Comparison of ENCODE assay signal across 15 mouse cellular contexts in the genomic region with DNA sequence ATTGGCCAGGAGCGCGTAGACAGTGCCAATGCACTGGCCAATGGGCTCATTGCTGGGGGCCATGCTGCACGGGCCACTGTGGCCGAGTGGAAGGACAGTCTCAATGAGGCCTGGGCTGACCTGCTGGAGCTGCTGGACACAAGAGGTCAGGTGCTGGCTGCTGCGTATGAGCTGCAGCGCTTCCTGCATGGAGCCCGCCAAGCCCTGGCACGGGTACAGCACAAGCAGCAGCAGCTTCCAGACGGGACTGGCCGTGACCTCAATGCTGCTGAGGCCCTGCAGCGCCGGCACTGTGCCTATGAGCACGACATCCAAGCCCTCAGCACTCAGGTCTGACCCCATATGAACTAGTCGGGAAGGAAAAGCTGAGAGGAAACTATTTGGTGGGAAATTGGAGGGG. TPM values are rescaled to one million over a fixed set of nuclear protein-coding genes. Genes with fewer than 3 reads are reported as not detected.
A peak's percentile ranks its signal among the peaks of the same experiment; 100 is the strongest.
DNase-seq lines count a peak whose midpoint lies in the region; ATAC-seq and TF ChIP-seq lines count a peak whose summit lies in the region.
"Had no signal": no experiment of that assay in that cellular context is flagged by ENCODE, and none has a peak within 500 bp of the region (broad histone marks: within the 10 kb centered on the region; RNA-seq: fewer than 3 reads in every experiment).

No protein-coding gene starts in this region.

- H3K4me2 ChIP-seq in forebrain, embryonic 12.5 days = no peak overlapping the region
- H3K4me2 ChIP-seq in forebrain, embryonic 11.5 days (ENCODE audit: low read depth, low read length, severe bottlenecking) = no peak overlapping the region
- H3K4me2 ChIP-seq in lung, embryonic 15.5 days = no peak overlapping the region
- H3K4me2 ChIP-seq in forebrain, embryonic 15.5 days (replicated peaks) = no peak overlapping the region
- H3K4me2 ChIP-seq: heart, embryonic 13.5 days; intestine, embryonic 15.5 days; lung, embryonic 14.5 days had no signal

- no peaks in the 10 kb centered on the region for H3K9me3 ChIP-seq in forebrain, embryonic 12.5 days
- no peaks in the 10 kb centered on the region for H3K9me3 ChIP-seq in forebrain, embryonic 11.5 days (ENCODE audit: control insufficient read depth, low read length)
- H3K9me3 ChIP-seq in lung, embryonic 15.5 days = no peaks in the 10 kb centered on the region
- no peaks in the 10 kb centered on the region for H3K9me3 ChIP-seq in forebrain, embryonic 15.5 days
- H3K9me3 ChIP-seq: G1E; heart, embryonic 13.5 days; intestine, embryonic 15.5 days had no signal

- 90% methylated on average over 14 of the region's 14 CpGs for WGBS in forebrain, embryonic 12.5 days
- 90% methylated on average over 14 of the region's 14 CpGs for WGBS in forebrain, embryonic 11.5 days
- WGBS in lung, embryonic 15.5 days = 77% methylated on average over 14 of the region's 14 CpGs
- 66% methylated on average over 14 of the region's 14 CpGs for WGBS in lung, adult 2 months
- WGBS in forebrain, embryonic 15.5 days = 86% methylated on average over 14 of the region's 14 CpGs

- H3K4me1 ChIP-seq in forebrain, embryonic 12.5 days = no peaks in the 10 kb centered on the region
- no peaks in the 10 kb centered on the region for H3K4me1 ChIP-seq in forebrain, embryonic 11.5 days (replicated peaks; ENCODE audit: control insufficient read depth, insufficient read depth, low read length)
- 0 out of 2 replicates have a peak, but pooled peaks cover 3% of the 10 kb centered on the region for H3K4me1 ChIP-seq in lung, embryonic 15.5 days
- no peaks in the 10 kb centered on the region for H3K4me1 ChIP-seq in lung, adult 2 months (ENCODE audit: control insufficient read depth, insufficient read depth, low read length)
- H3K4me1 ChIP-seq in forebrain, embryonic 15.5 days = no peaks in the 10 kb centered on the region

- H3K9ac ChIP-seq in forebrain, embryonic 12.5 days = no peak overlapping the region
- H3K9ac ChIP-seq in forebrain, embryonic 11.5 days (ENCODE audit: low read length) = no peak overlapping the region
- H3K9ac ChIP-seq in lung, embryonic 15.5 days = no peak overlapping the region
- H3K9ac ChIP-seq in forebrain, embryonic 15.5 days (replicated peaks) = no peak overlapping the region
- H3K9ac ChIP-seq: heart, embryonic 13.5 days; intestine, embryonic 15.5 days; lung, embryonic 14.5 days had no signal

- ATAC-seq in forebrain, embryonic 12.5 days (ENCODE audit: low FRiP score) = no peak
- ATAC-seq in forebrain, embryonic 11.5 days (replicated peaks; ENCODE audit: low FRiP score) = no peak
- peak; percentile 11; the same call in 1 of the 2 replicates for ATAC-seq in lung, embryonic 15.5 days (ENCODE audit: borderline replicate concordance, extremely low read depth, low FRiP score, low TSS enrichment)
- no peak for ATAC-seq in forebrain, embryonic 15.5 days (replicated peaks)
- ATAC-seq: intestine, embryonic 15.5 days had no signal

- TF ChIP-seq POLR2A in lung, adult 2 months (IDR thresholded peaks at IDR 0.05; ENCODE audit: borderline replicate concordance, extremely low read depth, low read depth, low read length) = no peak

- intact Hi-C loops in heart, postnatal 14 days (cut with DNase I) = no loop called here

- 0 out of 2 replicates have a peak overlapping the region, but pooled peaks have one; percentile 8 for H3K27ac ChIP-seq in forebrain, embryonic 12.5 days
- no peak overlapping the region for H3K27ac ChIP-seq in forebrain, embryonic 11.5 days (ENCODE audit: low read depth, low read length)
- no peak overlapping the region for H3K27ac ChIP-seq in lung, embryonic 15.5 days
- H3K27ac ChIP-seq in forebrain, embryonic 15.5 days (replicated peaks) = no peak overlapping the region
- H3K27ac ChIP-seq: heart, embryonic 13.5 days; intestine, embryonic 15.5 days had no signal

- H3K27me3 ChIP-seq in forebrain, embryonic 12.5 days = no peaks in the 10 kb centered on the region
- no peaks in the 10 kb centered on the region for H3K27me3 ChIP-seq in forebrain, embryonic 11.5 days (ENCODE audit: control insufficient read depth, insufficient read depth, low read length)
- H3K27me3 ChIP-seq in lung, embryonic 15.5 days = no peaks in the 10 kb centered on the region
- no peaks in the 10 kb centered on the region for H3K27me3 ChIP-seq in forebrain, embryonic 15.5 days
- H3K27me3 ChIP-seq: heart, embryonic 13.5 days; intestine, embryonic 15.5 days had no signal

- TF ChIP-seq CTCF in lung, adult 2 months (IDR thresholded peaks at IDR 0.05; ENCODE audit: insufficient read depth, low read length) = no peak

- DNase-seq in forebrain, embryonic 11.5 days (ENCODE audit: low spot score) = no peak
- DNase-seq in lung, adult 2 months = no peak
- peak; percentile 83 for DNase-seq in cerebellum, adult 9-10 months
- peak; percentile 51 to 53 for DNase-seq in heart, postnatal 14 days
- DNase-seq in T-cell, adult 2 months (ENCODE audit: low spot score) = no peak
- DNase-seq: lung, embryonic 14.5 days; midbrain, embryonic 14.5 days; thymus, adult 18-20 months had no signal

- peaks cover 90% of the 10 kb centered on the region for H3K36me3 ChIP-seq in forebrain, embryonic 12.5 days (replicated peaks)
- H3K36me3 ChIP-seq in forebrain, embryonic 11.5 days (ENCODE audit: control insufficient read depth, insufficient read depth, low read length) = no peaks in the 10 kb centered on the region; the same call in 1 of the 2 replicates
- H3K36me3 ChIP-seq in lung, embryonic 15.5 days = no peaks in the 10 kb centered on the region
- peaks cover 94% of the 10 kb centered on the region for H3K36me3 ChIP-seq in forebrain, embryonic 15.5 days
- H3K36me3 ChIP-seq: heart, embryonic 13.5 days; intestine, embryonic 15.5 days had no signal

- no peak overlapping the region for H3K4me3 ChIP-seq in forebrain, embryonic 12.5 days (replicated peaks)
- H3K4me3 ChIP-seq in forebrain, embryonic 11.5 days (ENCODE audit: low read depth, low read length) = no peak overlapping the region
- no peak overlapping the region for H3K4me3 ChIP-seq in lung, embryonic 15.5 days
- no peak overlapping the region for H3K4me3 ChIP-seq in lung, adult 2 months (replicated peaks; ENCODE audit: extremely low read depth, low read depth, low read length)
- no peak overlapping the region for H3K4me3 ChIP-seq in forebrain, embryonic 15.5 days
- H3K4me3 ChIP-seq: heart, embryonic 13.5 days; intestine, embryonic 15.5 days had no signal

RNA-seq across cellular contexts. Expression of gene Rbm4b, which starts 9.7 kb away (rescaled TPM):
- polyA plus RNA-seq in forebrain, embryonic 12.5 days (2016; fragmentation: Nextera tagmentation; extraction: Ambion mirVana) = 151 and 159 TPM in 2 replicates
- polyA plus RNA-seq in forebrain, embryonic 11.5 days (2014; fragmentation: Nextera tagmentation; extraction: Ambion mirVana) = 136 and 139 TPM in 2 replicates
- polyA plus RNA-seq in lung, embryonic 15.5 days (2015; fragmentation: Nextera tagmentation; extraction: Ambion mirVana) = 60.8 and 62.7 TPM in 2 replicates
- polyA plus RNA-seq in lung, adult 2 months (2012; rRNA removed) = 6.8 and 7.6 TPM in 2 replicates
- total RNA-seq in heart, postnatal 14 days (2021) = 1 to 10 TPM; 5.8 to 6.3 TPM
- polyA plus RNA-seq in forebrain, embryonic 15.5 days (2015; fragmentation: Nextera tagmentation; extraction: Ambion mirVana) = 184 and 193 TPM in 2 replicates

RNA-seq across cellular contexts. Expression of gene Sptbn2, which starts 35.6 kb away (rescaled TPM):
- 25.2 and 27.3 TPM in 2 replicates for polyA plus RNA-seq in forebrain, embryonic 12.5 days (2016; fragmentation: Nextera tagmentation; extraction: Ambion mirVana)
- polyA plus RNA-seq in forebrain, embryonic 11.5 days (2014; fragmentation: Nextera tagmentation; extraction: Ambion mirVana) = 15.2 and 16.7 TPM in 2 replicates
- polyA plus RNA-seq in lung, embryonic 15.5 days (2015; fragmentation: Nextera tagmentation; extraction: Ambion mirVana) = 1.1 and 1.4 TPM in 2 replicates
- 1.3 and 4.4 TPM in 2 replicates for polyA plus RNA-seq in lung, adult 2 months (2012; rRNA removed)
- total RNA-seq in heart, postnatal 14 days (2021) = under 1 TPM; 0.15 to 0.22 TPM
- polyA plus RNA-seq in forebrain, embryonic 15.5 days (2015; fragmentation: Nextera tagmentation; extraction: Ambion mirVana) = 30.2 and 31.9 TPM in 2 replicates

RNA-seq across cellular contexts. Expression of gene Rbm4, which starts 47.1 kb away (rescaled TPM):
- polyA plus RNA-seq in forebrain, embryonic 12.5 days (2016; fragmentation: Nextera tagmentation; extraction: Ambion mirVana) = 86.4 and 95.2 TPM in 2 replicates
- polyA plus RNA-seq in forebrain, embryonic 11.5 days (2014; fragmentation: Nextera tagmentation; extraction: Ambion mirVana) = 100 and 110 TPM in 2 replicates
- 57.6 and 64.1 TPM in 2 replicates for polyA plus RNA-seq in lung, embryonic 15.5 days (2015; fragmentation: Nextera tagmentation; extraction: Ambion mirVana)
- 28.6 and 36.1 TPM in 2 replicates for polyA plus RNA-seq in lung, adult 2 months (2012; rRNA removed)
- 10 to 100 TPM; 41.4 to 48.7 TPM for total RNA-seq in heart, postnatal 14 days (2021)
- polyA plus RNA-seq in forebrain, embryonic 15.5 days (2015; fragmentation: Nextera tagmentation; extraction: Ambion mirVana) = 93.0 and 114 TPM in 2 replicates

RNA-seq across cellular contexts. Expression of gene Gm960, which starts 48.1 kb away (rescaled TPM):
- polyA plus RNA-seq in forebrain, embryonic 12.5 days (2016; fragmentation: Nextera tagmentation; extraction: Ambion mirVana) = 4.5 and 5.4 TPM in 2 replicates
- 4.6 and 4.9 TPM in 2 replicates for polyA plus RNA-seq in forebrain, embryonic 11.5 days (2014; fragmentation: Nextera tagmentation; extraction: Ambion mirVana)
- polyA plus RNA-seq in lung, embryonic 15.5 days (2015; fragmentation: Nextera tagmentation; extraction: Ambion mirVana) = 2.2 and 3.1 TPM in 2 replicates
- polyA plus RNA-seq in lung, adult 2 months (2012; rRNA removed) = 0.20 and 0.65 TPM in 2 replicates
- total RNA-seq in heart, postnatal 14 days (2021) = not detected
- 6.6 and 8.8 TPM in 2 replicates for polyA plus RNA-seq in forebrain, embryonic 15.5 days (2015; fragmentation: Nextera tagmentation; extraction: Ambion mirVana)
- total RNA-seq: common myeloid progenitor, adult 5-6 weeks had no signal
- polyA plus RNA-seq: G1E had no signal

Comparison
In these comparisons a context has a peak if more than half of its experiments do, and no peak if none do; other contexts are left out.
1. DNase-seq: peak in cerebellum, adult 9-10 months (single experiment) and heart, postnatal 14 days (2 of 2); none in forebrain, embryonic 11.5 days (single experiment), lung, adult 2 months (single experiment) and T-cell, adult 2 months (single experiment).